Mouse (Mus musculus): ENCODE measurements around the gene Acat2. TPM values are rescaled to one million over a fixed set of nuclear protein-coding genes. Genes with fewer than 3 reads are reported as not detected.
A peak's percentile ranks its signal among the peaks of the same experiment; 100 is the strongest.
"Not testable (repeated sequence)": the region's sequence is repeated elsewhere in the genome, so short reads cannot be mapped to it uniquely, and the experiment has no call there.

The Acat2 gene
- polyA plus RNA-seq, 1 experiment from 2014 or later = 209 TPM

DNA sequence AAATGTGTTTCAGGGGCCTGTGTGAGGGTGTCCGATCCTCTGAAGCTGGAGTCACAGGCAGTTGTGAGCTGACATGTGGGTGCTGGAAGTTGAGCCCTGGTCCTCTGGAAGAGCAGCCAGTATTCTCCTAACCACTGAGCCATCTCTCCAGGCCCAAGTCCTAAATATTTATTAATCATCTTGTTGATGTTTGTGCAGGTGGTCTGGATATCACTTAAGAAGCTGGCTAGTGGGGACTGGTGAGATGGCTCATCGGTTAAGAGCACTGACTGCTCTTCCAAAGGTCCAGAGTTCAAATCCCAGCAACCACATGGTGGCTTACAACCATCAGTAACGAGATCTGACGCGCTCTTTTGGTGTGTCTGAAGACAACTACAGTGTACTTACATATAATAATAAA lies 10.9 kb downstream of the Acat2 start:
- ATAC-seq (ENCODE audit: low FRiP score, low read depth) = no peak
- Histone ChIP-seq H3K4me1 (no peaks in the 10 kb centered on the region), H3K4me3 (no peak overlapping the region), H3K27ac (no peak overlapping the region), H3K9me3 (no peaks in the 10 kb centered on the region), H3K4me2 (replicated peaks) (no peak overlapping the region), H3K9ac (no peak overlapping the region), H3K36me3 (peaks cover 73% of the 10 kb centered on the region), H3K27me3 (no peaks in the 10 kb centered on the region)
- WGBS = 92% methylated on average over 5 of the region's 5 CpGs

DNA sequence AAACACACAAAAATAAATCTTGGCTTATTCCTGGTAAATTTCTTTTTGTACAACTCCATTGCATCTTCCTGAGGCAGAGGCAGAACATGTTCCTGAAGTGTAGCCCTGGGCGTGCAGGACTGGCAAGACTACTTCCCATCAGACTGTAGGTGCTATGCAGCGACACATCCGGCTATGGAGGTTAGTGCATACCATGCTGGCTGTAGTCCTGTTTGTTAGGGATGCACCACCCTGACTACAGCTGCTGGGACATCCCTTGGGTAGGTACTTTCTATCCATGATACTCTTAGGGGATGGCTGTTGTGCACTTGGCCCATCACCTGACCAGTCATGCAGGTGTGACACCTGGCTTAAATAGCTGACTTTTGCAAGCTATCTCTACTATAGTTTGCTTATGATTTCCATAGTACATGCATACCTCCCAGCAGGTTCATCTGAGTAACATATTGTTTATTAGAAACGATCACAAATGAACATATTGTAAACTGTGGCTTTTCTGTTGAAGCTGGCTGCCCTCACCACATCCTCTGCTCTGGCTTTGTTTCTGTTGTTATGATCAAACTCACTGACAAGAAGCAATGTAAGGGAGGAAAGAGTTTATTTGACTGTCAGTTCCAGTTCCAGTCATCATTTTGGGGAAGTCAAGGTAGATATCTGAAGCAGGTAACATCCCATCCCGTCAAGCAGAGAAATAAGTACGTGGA lies 17.9 kb downstream of the Acat2 start:
- H3K27me3 ChIP-seq = no peaks in the 10 kb centered on the region
- no peak overlapping the region for H3K9ac ChIP-seq
- no peak overlapping the region for H3K4me3 ChIP-seq
- H3K4me1 ChIP-seq = peaks cover 9% of the 10 kb centered on the region
- H3K9me3 ChIP-seq = no peaks in the 10 kb centered on the region
- no peak for ATAC-seq (ENCODE audit: low FRiP score, low read depth)
- WGBS = 92% methylated on average over 6 of the region's 6 CpGs
- no peak overlapping the region for H3K27ac ChIP-seq
- H3K36me3 ChIP-seq = peaks cover 45% of the 10 kb centered on the region
- no peak overlapping the region for H3K4me2 ChIP-seq (replicated peaks)

DNA sequence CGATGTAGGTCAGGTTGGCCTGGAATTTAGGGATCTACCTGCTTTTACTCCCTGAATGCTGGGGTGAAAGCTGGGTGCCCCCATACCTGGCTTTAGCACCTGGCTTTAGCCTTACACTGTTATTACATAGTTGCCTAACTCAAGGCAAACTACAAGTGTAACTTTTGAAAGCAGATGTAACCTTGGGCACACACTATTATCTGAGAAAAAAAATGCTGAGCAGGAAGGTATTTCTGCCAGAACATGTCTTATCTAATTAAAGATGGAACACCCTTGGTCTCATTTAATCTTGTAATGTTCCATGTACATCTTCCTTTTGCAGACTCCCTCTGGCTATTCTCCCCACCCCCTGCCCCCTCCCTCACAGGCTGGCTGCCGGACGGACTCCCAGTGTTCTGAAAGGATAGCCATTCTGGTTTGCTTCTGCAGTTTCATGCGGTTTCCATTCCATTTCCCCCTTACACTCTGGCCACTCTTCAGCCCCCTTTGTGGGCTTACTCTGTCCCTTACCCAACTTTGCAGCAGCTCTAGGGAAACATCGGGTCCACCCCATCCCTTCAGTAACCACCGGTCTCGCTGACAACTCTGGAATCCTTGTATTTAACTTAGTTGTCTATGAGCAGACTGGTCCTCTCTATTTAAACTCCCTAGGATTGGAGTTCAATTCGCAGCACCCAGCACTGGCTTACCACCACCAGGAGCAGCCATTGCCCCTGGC lies 18.8 kb downstream of the Acat2 start:
- 74% methylated on average over 8 of the region's 8 CpGs for WGBS
- Histone ChIP-seq H3K36me3 (peaks cover 40% of the 10 kb centered on the region), H3K4me1 (peaks cover 9% of the 10 kb centered on the region), H3K9me3 (no peaks in the 10 kb centered on the region), H3K27ac (no peak overlapping the region), H3K9ac (no peak overlapping the region), H3K27me3 (no peaks in the 10 kb centered on the region), H3K4me3 (no peak overlapping the region), H3K4me2 (replicated peaks) (no peak overlapping the region)
- ATAC-seq (ENCODE audit: low FRiP score, low read depth) = no peak

DNA sequence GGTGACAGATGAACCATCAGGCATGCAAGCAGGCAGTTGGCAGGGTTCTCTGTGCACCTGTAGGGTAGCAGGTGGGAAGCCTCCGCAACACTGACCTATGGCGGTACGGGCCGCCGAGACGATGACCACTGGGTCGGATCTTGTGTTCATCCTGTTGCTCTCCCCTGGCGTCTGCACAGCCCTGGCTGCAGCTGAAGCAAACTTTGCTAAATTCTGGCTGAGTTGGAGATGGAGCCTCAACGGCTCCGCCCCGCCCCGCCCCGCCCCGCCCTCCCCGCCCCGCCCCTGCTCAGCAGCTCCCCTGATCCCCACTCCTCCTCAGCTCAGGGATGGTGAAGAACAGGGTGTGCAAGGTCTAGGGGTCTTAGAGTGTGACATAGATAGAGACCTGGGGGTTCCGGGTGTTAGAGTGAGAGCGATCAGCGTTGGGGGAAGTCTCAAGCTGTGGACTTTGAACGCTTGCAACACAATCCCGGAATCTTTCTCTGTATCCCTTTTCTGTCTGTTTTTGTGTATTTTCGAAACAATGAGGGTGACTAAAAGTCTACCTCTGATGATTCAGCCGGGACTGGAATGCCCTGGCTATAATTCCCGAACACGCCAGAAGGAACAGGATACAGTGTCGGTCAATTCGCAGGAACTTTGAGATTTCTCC lies 20.3 kb downstream of the Acat2 start, which contains the start of gene Acat3:
Gene Acat3 (minus strand): TSS at position 450 of the 655 bp plus-strand sequence.
- peak within 1 kb of the TSS; percentile 35 for H3K4me3 ChIP-seq
- peaks cover 9% of the 10 kb centered on the region for H3K4me1 ChIP-seq
- H3K27me3 ChIP-seq = no peaks in the 10 kb centered on the region
- peaks cover 28% of the 10 kb centered on the region for H3K36me3 ChIP-seq
- H3K4me2 ChIP-seq (replicated peaks) = peak within 1 kb of the TSS; percentile 65
- peak within 1 kb of the TSS; percentile 44; the same call in 1 of the 2 replicates for H3K27ac ChIP-seq
- H3K9me3 ChIP-seq = no peaks in the 10 kb centered on the region
- H3K9ac ChIP-seq = peak within 1 kb of the TSS; percentile 54
- 13% methylated on average over 27 of the region's 27 CpGs for WGBS
- peak; percentile 87 for ATAC-seq (ENCODE audit: low FRiP score, low read depth)

DNA sequence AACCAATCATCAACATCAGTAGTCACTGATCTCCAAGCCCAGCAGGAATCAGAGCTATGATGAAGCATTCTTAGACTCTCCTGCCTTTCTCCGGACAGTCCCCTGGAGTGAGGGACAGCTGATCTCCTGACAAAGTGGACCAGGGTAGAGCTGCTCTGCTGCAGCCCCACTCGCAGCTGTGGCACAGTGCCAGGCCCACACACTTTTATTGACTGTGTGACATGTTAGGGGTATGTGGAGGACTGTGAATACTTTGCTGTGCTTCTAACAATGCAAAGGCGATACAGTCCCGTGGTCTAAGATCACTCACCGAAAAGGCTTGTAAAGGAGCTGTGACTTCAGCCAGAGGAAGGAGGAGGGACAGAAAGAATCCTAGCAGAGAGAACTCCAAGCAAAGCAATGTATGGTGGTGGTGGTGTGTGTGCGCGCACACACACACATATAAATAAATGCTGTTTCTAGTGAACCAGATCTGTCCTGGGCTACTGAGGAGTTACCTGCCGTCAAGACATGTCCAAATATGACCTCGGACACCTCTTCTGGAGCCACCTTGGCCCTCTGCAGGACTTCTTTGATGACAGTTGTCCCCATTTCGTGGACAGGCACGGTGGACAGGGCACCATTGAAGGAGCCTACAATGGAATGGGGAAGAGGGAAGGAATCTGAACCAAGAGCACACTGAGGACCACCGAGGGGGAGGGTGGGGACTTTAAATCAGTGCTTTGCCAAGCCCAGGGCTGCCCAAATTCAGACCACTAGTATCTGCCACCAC lies 21.0 kb downstream of the Acat2 start:
- WGBS = 51% methylated on average over 4 of the region's 12 CpGs
- 0 out of 2 replicates have a peak, but pooled peaks have one; percentile 24 for ATAC-seq (ENCODE audit: low FRiP score, low read depth)

DNA sequence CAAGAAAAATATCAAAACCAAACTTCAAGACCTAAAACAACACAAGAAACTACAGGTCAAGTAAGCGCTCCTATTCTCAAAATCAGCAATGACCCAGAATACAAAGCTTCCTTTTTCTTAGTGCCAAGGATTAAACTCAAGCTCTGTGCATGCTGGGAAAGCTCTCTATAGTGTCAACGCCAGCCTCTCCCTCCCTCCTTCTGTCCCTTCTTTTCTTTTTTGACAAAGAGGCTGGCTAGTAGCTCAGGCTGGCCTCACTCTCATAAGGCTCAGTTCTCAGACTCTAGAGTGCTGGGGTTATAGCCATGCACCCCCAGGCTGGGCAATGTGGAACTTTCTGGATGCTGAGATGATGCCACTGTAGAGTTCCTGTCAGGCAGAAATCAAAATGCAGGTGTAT lies 22.5 kb downstream of the Acat2 start:
- Histone ChIP-seq H3K9ac (no peak overlapping the region), H3K4me3 (no peak overlapping the region), H3K4me1 (peaks cover 9% of the 10 kb centered on the region), H3K27ac (no peak overlapping the region), H3K9me3 (no peaks in the 10 kb centered on the region), H3K36me3 (peaks cover 10% of the 10 kb centered on the region), H3K27me3 (no peaks in the 10 kb centered on the region), H3K4me2 (replicated peaks) (no peak overlapping the region)
- WGBS = 62% methylated on average over 2 of the region's 2 CpGs
- no peak for ATAC-seq (ENCODE audit: low FRiP score, low read depth)

More for the DNA sequence above, 21.0 kb downstream of the Acat2 start:
- H3K9ac ChIP-seq = peak overlapping the region; percentile 54; the same call in 1 of the 2 replicates
- H3K4me3 ChIP-seq = peak overlapping the region; percentile 35
- peaks cover 21% of the 10 kb centered on the region for H3K36me3 ChIP-seq
- not testable (repeated sequence) for H3K27me3 ChIP-seq, H3K27ac ChIP-seq, H3K9me3 ChIP-seq, H3K4me1 ChIP-seq
- peak overlapping the region; percentile 65 for H3K4me2 ChIP-seq (replicated peaks)

DNA sequence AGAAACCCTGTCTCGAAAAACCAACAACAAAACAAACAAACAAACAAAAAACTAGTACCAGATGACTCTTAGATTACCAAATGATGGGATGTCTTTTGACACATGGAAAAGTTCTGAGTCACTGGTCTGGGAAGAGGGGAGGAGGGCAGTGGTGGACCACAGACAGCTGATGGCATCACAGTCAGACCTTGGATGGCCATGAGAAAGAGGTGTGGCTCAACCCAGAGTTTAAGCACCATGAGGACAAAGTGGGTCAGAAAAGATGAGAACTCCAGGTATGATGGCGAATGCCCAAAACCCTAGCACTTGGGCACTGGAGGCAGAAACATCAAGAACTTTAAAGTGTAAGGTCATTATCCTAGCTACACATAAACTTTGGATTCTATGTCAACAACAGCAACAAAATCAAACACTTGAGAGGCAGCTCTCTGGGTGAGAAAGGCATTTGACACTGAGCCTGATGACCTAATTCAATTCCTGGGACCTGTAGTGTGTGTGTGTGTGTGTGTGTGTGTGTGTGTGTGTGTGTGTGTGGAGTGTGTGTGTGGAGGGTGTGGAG lies 23.1 kb downstream of the Acat2 start:
- 77% methylated on average over 2 of the region's 2 CpGs for WGBS
- ATAC-seq (ENCODE audit: low FRiP score, low read depth) = no peak

DNA sequence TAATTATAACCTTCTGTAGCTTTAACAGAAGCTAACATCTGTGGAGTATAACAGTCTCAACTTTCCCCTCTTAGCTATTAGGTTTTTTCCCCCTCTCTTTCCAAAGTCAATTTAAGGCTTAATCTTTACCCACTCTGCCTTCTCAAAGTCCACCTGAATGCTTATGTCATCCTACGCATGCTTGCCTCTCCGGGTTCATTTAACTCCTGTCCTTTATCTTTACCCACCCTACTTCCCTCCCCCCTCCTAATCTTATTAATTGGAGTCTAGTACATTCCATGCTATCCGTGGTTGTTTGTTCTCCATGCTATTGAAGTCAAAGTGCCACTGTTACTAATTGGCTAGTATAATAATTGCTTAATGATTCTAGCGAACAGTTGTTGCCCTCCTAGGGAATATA lies 24.8 kb downstream of the Acat2 start:
- no peaks in the 10 kb centered on the region for H3K27me3 ChIP-seq
- peaks cover 8% of the 10 kb centered on the region for H3K4me1 ChIP-seq
- H3K9me3 ChIP-seq = no peaks in the 10 kb centered on the region
- 50% methylated on average over 4 of the region's 4 CpGs for WGBS
- no peaks in the 10 kb centered on the region for H3K36me3 ChIP-seq
- no peak overlapping the region for H3K27ac ChIP-seq
- no peak overlapping the region for H3K9ac ChIP-seq
- ATAC-seq (ENCODE audit: low FRiP score, low read depth) = no peak
- H3K4me2 ChIP-seq (replicated peaks) = no peak overlapping the region
- H3K4me3 ChIP-seq = no peak overlapping the region

More for the DNA sequence above, 23.1 kb downstream of the Acat2 start:
- Histone ChIP-seq H3K27ac (no peak overlapping the region), H3K36me3 (peaks cover 4% of the 10 kb centered on the region), H3K4me1 (peaks cover 9% of the 10 kb centered on the region), H3K4me3 (no peak overlapping the region), H3K9me3 (no peaks in the 10 kb centered on the region), H3K27me3 (no peaks in the 10 kb centered on the region), H3K4me2 (replicated peaks) (no peak overlapping the region), H3K9ac (no peak overlapping the region)

DNA sequence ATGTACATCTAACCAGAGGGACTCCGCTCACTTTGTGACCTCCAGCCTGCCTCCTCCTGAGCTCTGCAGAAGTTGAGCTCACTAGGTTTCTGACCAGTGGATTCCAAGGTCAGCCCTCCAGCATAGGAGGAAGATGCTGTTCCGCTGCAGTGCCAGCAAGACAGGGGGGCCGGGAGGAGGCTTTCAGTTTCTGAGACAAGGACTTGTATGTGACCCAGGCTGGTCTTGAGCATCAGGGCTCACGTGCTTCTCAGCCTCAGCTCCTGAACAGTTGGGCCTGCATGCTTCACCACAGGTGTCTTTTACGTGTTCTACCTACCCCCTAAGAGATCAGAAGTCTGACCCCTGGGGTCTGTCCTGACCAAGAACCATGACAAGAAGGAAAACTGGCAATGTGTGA lies 29.0 kb downstream of the Acat2 start:
- WGBS = 87% methylated on average over 5 of the region's 5 CpGs
- H3K36me3 ChIP-seq; H3K27ac ChIP-seq; H3K4me2 ChIP-seq (replicated peaks); H3K9me3 ChIP-seq; H3K27me3 ChIP-seq; ATAC-seq (ENCODE audit: low FRiP score, low read depth); H3K4me3 ChIP-seq; H3K9ac ChIP-seq; H3K4me1 ChIP-seq: not testable (repeated sequence)

DNA sequence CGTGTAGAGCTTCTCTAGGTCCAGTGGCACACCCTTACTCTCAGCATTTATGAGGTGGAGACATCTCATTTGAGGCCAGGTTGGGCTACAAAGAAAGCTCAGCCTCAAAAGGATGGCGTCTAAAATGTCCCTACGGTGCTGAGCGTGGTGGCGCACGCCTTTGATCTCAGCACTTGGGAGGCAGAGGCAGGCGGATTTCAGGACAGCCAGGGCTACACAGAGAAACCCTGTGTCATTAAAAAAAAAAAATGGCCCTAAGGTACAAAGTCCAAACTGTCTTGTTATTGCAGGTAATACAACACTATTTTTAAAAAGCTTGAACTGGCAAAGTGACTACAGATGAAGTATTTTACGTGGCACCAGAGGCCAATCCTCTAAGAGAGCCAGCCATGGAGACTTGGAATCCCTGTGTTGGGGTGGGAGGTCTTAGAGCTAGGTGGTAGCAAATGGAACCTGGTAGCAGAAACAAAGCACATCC lies 34.8 kb downstream of the Acat2 start:
- WGBS = 88% methylated on average over 8 of the region's 8 CpGs
- H3K9ac ChIP-seq = no peak overlapping the region

DNA sequence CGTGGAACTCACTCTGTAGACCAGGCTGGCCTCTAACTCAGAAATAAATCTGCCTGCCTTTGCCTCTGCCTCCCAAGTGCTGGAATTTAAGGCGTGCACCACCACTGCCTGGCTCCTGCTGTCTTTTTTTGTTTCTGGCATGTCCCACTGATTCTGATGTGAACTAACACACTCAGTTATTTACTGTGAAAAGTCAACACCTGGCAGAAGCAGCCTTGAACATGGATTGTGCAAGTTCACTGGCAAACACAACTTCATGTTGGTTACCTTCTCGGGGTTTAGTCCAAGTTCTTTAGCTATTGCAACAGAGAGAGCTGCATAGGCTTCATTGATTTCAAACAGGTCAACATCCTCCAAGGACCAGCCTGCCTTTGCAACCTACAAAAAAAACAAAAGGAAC lies 35.5 kb downstream of the Acat2 start:
- ATAC-seq (ENCODE audit: low FRiP score, low read depth) = no peak
- Histone ChIP-seq H3K9me3 (no peaks in the 10 kb centered on the region), H3K4me1 (no peaks in the 10 kb centered on the region), H3K9ac (no peak overlapping the region), H3K4me2 (replicated peaks) (no peak overlapping the region), H3K4me3 (no peak overlapping the region), H3K27me3 (no peaks in the 10 kb centered on the region), H3K27ac (no peak overlapping the region), H3K36me3 (peaks cover 67% of the 10 kb centered on the region)
- 89% methylated on average over 3 of the region's 3 CpGs for WGBS

More for the DNA sequence above, 34.8 kb downstream of the Acat2 start:
- Histone ChIP-seq H3K4me2 (replicated peaks) (no peak overlapping the region), H3K27ac (no peak overlapping the region), H3K36me3 (peaks cover 59% of the 10 kb centered on the region), H3K27me3 (no peaks in the 10 kb centered on the region), H3K4me1 (no peaks in the 10 kb centered on the region), H3K9me3 (no peaks in the 10 kb centered on the region), H3K4me3 (no peak overlapping the region)
- ATAC-seq (ENCODE audit: low FRiP score, low read depth) = no peak

Data from limb, embryonic 13.5 days (tissue).